Mouse (Mus musculus): ENCODE results near the gene Eif4e1b.

GRCm38 (mm10) chr13:54828508-54828907 lies 44.7 kb downstream of the Eif4e1b start:
- TF ChIP-seq CTCF (IDR thresholded peaks at IDR 0.05): no peak
- TF ChIP-seq POLR2A (IDR thresholded peaks at IDR 0.05; ENCODE audit: insufficient read depth, low read depth, low read length): no peak
